Mouse (Mus musculus) myocyte (in vitro differentiated cells): Measurements from ENCODE around the gene Ccnt2. TPM values are rescaled to one million over a fixed set of nuclear protein-coding genes. Genes with fewer than 3 reads are reported as not detected.
A peak's percentile ranks its signal among the peaks of the same experiment; 100 is the strongest.

Source experiments
- H3K27me3 ChIP-seq: one replicate; pipeline ENCODE4 v1.6.1; 2011; ENCODE audit not compliant: control insufficient read depth, insufficient read depth, insufficient read length
- H3K36me3 ChIP-seq: one replicate; pipeline ENCODE4 v1.6.1; 2011; ENCODE audit not compliant: control insufficient read depth, insufficient read depth
- H3K4me2 ChIP-seq: one replicate; pipeline ENCODE4 v1.6.1; 2011; ENCODE audit warnings: low read depth, control low read depth
- H3K4me3 ChIP-seq: one replicate; pipeline ENCODE4 v1.5.1; 2011; ENCODE audit warnings: mild to moderate bottlenecking, control low read depth, moderate library complexity
- H3K79me2 ChIP-seq: one replicate; pipeline ENCODE4 v1.6.1; 2011; ENCODE audit not compliant: control insufficient read depth, insufficient read depth
- H3ac ChIP-seq: one replicate; pipeline ENCODE4 v1.6.1; 2011; ENCODE audit not compliant: control insufficient read depth, insufficient read length
- CEBPB ChIP-seq: IDR thresholded peaks from 2 replicates; pipeline ENCODE4 v1.6.1; 2011; ENCODE audit warnings: mild to moderate bottlenecking, moderate library complexity; ENCODE audit not compliant: poor library complexity, insufficient read depth, severe bottlenecking
- E2F4 ChIP-seq: IDR thresholded peaks from one replicate; pipeline ENCODE4 v1.6.1; 2011; ENCODE audit warnings: mild to moderate bottlenecking, control low read depth, moderate library complexity; ENCODE audit not compliant: insufficient read depth
- MAX ChIP-seq: IDR thresholded peaks from one replicate; pipeline ENCODE4 v1.6.1; 2011; ENCODE audit warnings: low read depth, mild to moderate bottlenecking, control low read depth
- MYOD1 ChIP-seq, 3 experiments: IDR thresholded peaks; one replicate each; pipeline ENCODE4 v1.6.1; 2011; ENCODE audit warnings: control low read depth in 2 of 3, low read depth in 2 of 3, mild to moderate bottlenecking in 2 of 3, moderate library complexity in 1 of 3; ENCODE audit not compliant: insufficient read length in 2 of 3, control insufficient read depth in 1 of 3
- MYOG ChIP-seq, 3 experiments: IDR thresholded peaks; one replicate each; pipeline ENCODE4 v1.6.1; 2011; ENCODE audit warnings: control low read depth in 2 of 3, low read depth in 2 of 3, mild to moderate bottlenecking in 2 of 3; ENCODE audit not compliant: insufficient read length in 2 of 3, control insufficient read depth in 1 of 3, insufficient read depth in 1 of 3
- POLR2A ChIP-seq: IDR thresholded peaks from one replicate; pipeline ENCODE4 v1.6.1; 2011; ENCODE audit warnings: low read depth, mild to moderate bottlenecking, control low read depth, moderate library complexity; ENCODE audit not compliant: insufficient read length
- POLR2AphosphoS2 ChIP-seq: IDR thresholded peaks from one replicate; pipeline ENCODE4 v1.6.1; 2011; ENCODE audit warnings: low read depth, control low read depth; ENCODE audit not compliant: insufficient read length
- REST ChIP-seq: IDR thresholded peaks from one replicate; pipeline ENCODE4 v1.6.1; 2011; ENCODE audit warnings: mild to moderate bottlenecking, control low read depth, moderate library complexity; ENCODE audit not compliant: insufficient read depth, insufficient read length
- SRF ChIP-seq: IDR thresholded peaks from one replicate; pipeline ENCODE4 v1.6.1; 2011; ENCODE audit warnings: low read depth; ENCODE audit not compliant: control insufficient read depth, insufficient read length
- TCF12 ChIP-seq: IDR thresholded peaks from one replicate; pipeline ENCODE4 v1.6.1; 2011; ENCODE audit warnings: mild to moderate bottlenecking, control low read depth; ENCODE audit not compliant: poor library complexity, insufficient read depth, severe bottlenecking
- TCF3 ChIP-seq: IDR thresholded peaks from one replicate; pipeline ENCODE4 v1.6.1; 2011; ENCODE audit warnings: low read depth, control low read depth; ENCODE audit not compliant: insufficient read length
- USF1 ChIP-seq: IDR thresholded peaks from one replicate; pipeline ENCODE4 v1.6.1; 2011; ENCODE audit warnings: low read depth, mild to moderate bottlenecking, control low read depth, moderate library complexity
- polyA plus RNA-seq: library from polyadenylated mRNA; unstranded; fragments of >200 nt; fragmentation: generic; extraction: Trizol; gene quantifications from one replicate; pipeline ENCODE4 v1.2.1, GENCODE M21; 2012; ENCODE audit warnings: missing spikeins

Gene Ccnt2
- polyA plus RNA-seq, 1 experiment, result 9.0 TPM

DNA sequence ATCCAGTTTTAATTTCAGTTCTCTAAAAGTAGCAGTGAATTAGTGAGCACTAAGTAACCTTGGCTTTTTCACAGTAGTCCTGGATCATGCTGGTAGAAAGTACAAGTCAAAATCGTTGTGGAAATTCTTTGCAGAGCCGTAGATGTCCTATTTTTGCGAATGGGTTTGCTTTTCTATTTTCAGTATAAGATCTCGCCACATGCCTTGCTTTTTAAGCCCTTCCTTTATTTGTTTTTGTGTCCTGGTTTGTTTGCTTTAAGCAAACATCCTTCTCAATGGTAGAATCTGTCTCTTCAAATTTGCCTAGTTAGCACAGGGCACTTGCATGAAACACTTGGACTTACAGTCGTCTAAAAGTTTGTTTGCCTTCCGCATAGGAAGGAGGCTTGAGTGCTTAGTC lies 2.3 kb downstream of the Ccnt2 start:
- H3ac ChIP-seq, result no peak overlapping the region
- peak overlapping the region; percentile 95 for H3K4me3 ChIP-seq

DNA sequence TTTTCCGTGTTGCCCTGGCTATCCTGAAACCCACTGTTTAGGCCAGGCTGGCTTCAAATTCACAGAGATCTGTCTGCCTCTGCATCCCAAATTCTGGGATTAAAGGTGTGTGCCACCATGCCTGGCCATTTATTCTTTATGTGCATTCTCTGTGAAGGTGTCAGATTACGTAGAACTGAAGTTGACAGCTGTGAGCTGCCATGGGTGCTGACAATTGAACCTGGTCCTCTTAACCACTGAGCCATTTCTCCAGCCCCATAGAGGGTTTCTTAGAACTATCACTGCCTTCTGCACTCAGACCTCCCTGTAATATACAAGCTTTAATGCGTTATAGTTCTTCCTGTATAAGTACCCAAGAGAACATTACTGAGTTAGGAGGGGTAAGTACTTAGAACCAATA lies 4.6 kb downstream of the Ccnt2 start:
- Histone ChIP-seq H3K79me2 (peaks cover 96% of the 10 kb centered on the region), H3K4me2 (no peak overlapping the region), H3K27me3 (no peaks in the 10 kb centered on the region), H3ac (no peak overlapping the region), H3K36me3 (no peaks in the 10 kb centered on the region), H3K4me3 (no peak overlapping the region)
- TF ChIP-seq MYOD1 (IDR thresholded peaks at IDR 0.05; ENCODE audit: control insufficient read depth in 1 of 3, insufficient read length in 2 of 3, low read depth in 2 of 3) (peak in 2 of 3 experiments; percentile 49 to 73), SRF (no peak)

More for the DNA sequence above, 2.3 kb downstream of the Ccnt2 start:
- peaks cover 82% of the 10 kb centered on the region for H3K79me2 ChIP-seq
- H3K27me3 ChIP-seq, result no peaks in the 10 kb centered on the region
- no peak for TF ChIP-seq CEBPB
- no peak for TF ChIP-seq E2F4
- TF ChIP-seq TCF3, result no peak
- TF ChIP-seq SRF, result no peak
- no peak for TF ChIP-seq TCF12
- no peak for TF ChIP-seq POLR2AphosphoS2
- no peak for TF ChIP-seq POLR2A
- no peak for TF ChIP-seq REST
- TF ChIP-seq MYOD1 (IDR thresholded peaks at IDR 0.05; ENCODE audit: control insufficient read depth in 1 of 3, insufficient read length in 2 of 3, low read depth in 2 of 3), result no peak
- no peaks in the 10 kb centered on the region for H3K36me3 ChIP-seq
- H3K4me2 ChIP-seq, result peak overlapping the region; percentile 90

DNA sequence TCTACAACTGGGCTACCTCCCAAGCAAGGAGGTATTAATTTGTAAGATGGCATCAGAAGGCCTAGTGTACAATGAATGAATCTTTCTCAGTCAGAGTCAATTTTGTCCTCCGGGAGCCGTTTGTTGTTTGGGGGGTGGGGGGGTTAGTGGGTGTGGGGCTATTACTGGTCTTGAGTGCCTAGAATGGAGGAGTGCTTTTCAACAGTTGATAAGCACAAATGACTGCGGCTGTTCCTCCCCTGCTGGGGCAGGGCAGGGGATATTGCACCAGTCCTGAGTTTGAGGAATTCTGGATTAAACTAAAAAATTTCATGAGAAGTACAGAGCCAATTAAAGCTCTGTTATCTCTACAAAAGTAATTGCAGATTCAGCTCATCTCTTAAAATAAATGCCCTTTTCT lies 6.2 kb downstream of the Ccnt2 start:
- H3ac ChIP-seq, result no peak overlapping the region
- no peaks in the 10 kb centered on the region for H3K27me3 ChIP-seq
- no peak overlapping the region for H3K4me2 ChIP-seq
- peaks cover 100% of the 10 kb centered on the region for H3K79me2 ChIP-seq
- H3K4me3 ChIP-seq, result no peak overlapping the region
- TF ChIP-seq E2F4, result no peak
- no peak for TF ChIP-seq MYOG (IDR thresholded peaks at IDR 0.05; ENCODE audit: control insufficient read depth in 1 of 3, insufficient read depth in 1 of 3, insufficient read length in 2 of 3, low read depth in 2 of 3)
- no peak for TF ChIP-seq MYOD1 (IDR thresholded peaks at IDR 0.05; ENCODE audit: control insufficient read depth in 1 of 3, insufficient read length in 2 of 3, low read depth in 2 of 3)
- no peak for TF ChIP-seq POLR2AphosphoS2
- TF ChIP-seq CEBPB, result no peak
- no peak for TF ChIP-seq TCF12
- TF ChIP-seq TCF3, result no peak
- TF ChIP-seq USF1, result no peak
- no peak for TF ChIP-seq SRF
- no peak for TF ChIP-seq REST
- TF ChIP-seq MAX, result no peak
- no peak for TF ChIP-seq POLR2A
- no peaks in the 10 kb centered on the region for H3K36me3 ChIP-seq

DNA sequence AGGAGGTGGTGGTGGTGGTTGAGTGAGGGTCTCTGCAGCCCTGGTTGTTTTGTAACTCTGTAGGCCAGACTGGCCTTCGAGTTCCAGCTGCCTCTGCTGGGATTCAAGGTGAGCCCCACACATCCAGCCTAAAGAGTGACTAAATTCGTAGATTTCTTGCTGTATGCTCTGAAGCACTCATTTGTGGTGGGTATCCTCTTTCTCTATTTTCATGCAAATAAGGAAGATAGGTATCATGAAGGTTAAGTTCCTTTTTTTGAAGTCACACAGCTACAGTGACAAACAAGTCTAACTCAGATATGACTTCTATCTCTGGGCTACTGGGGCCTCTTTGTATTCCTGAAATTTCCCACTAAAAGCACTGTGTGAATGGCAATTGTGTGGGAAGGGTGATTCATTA lies 6.9 kb downstream of the Ccnt2 start:
- H3K4me3 ChIP-seq, result no peak overlapping the region
- no peak overlapping the region for H3ac ChIP-seq

DNA sequence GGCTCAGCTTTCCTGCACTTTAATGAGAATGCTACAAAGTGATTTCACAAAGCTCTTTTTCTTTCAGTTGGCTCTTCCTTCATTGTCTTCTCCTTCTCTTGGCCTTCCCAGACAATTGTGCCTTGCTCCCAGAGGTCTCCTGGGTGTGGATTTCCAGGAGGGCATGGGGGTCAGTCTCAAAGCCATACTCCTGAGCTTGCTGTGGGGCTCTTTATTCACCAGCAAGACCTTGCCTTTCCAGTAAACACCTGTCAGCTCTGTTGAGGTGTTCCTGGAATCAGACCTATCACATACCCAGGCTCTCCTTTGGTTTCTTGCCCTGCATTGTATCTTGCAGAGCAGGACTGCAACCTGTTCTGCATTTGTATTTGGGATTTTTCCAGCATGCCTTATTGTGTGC lies 9.9 kb downstream of the Ccnt2 start:
- Histone ChIP-seq H3K4me3 (no peak overlapping the region), H3ac (no peak overlapping the region), H3K79me2 (peaks cover 100% of the 10 kb centered on the region), H3K27me3 (no peaks in the 10 kb centered on the region), H3K4me2 (no peak overlapping the region), H3K36me3 (no peaks in the 10 kb centered on the region)
- TF ChIP-seq MAX (no peak), USF1 (no peak), MYOD1 (IDR thresholded peaks at IDR 0.05; ENCODE audit: control insufficient read depth in 1 of 3, insufficient read length in 2 of 3, low read depth in 2 of 3) (no peak), CEBPB (no peak), SRF (no peak)

More for the DNA sequence above, 6.9 kb downstream of the Ccnt2 start:
- Histone ChIP-seq H3K79me2 (peaks cover 100% of the 10 kb centered on the region), H3K36me3 (no peaks in the 10 kb centered on the region), H3K27me3 (no peaks in the 10 kb centered on the region), H3K4me2 (no peak overlapping the region)
- TF ChIP-seq CEBPB (no peak), MAX (no peak), MYOD1 (IDR thresholded peaks at IDR 0.05; ENCODE audit: control insufficient read depth in 1 of 3, insufficient read length in 2 of 3, low read depth in 2 of 3) (no peak), POLR2AphosphoS2 (no peak), TCF3 (no peak), SRF (no peak), USF1 (no peak), POLR2A (no peak), E2F4 (no peak), TCF12 (no peak), MYOG (IDR thresholded peaks at IDR 0.05; ENCODE audit: control insufficient read depth in 1 of 3, insufficient read depth in 1 of 3, insufficient read length in 2 of 3, low read depth in 2 of 3) (no peak), REST (no peak)

DNA sequence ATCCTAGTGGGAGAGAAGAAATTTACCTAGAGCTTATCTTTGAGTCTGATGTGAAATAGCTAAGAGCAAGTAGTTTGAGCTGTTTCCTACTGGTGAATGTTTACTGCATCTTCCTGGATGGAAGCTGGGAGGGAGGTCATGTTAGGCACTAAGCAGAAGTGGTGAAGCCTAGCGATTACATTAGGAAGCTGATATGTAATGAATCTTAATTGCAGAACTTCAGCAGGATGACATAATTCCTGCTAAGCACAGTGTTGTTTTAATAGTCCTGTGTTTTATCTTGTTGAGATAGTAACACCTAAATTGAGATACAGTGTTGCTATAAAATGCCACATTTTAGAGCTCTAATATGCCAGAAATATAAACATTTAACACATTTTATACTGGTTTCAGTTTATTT lies 11.9 kb downstream of the Ccnt2 start:
- Histone ChIP-seq H3K27me3 (no peaks in the 10 kb centered on the region), H3K4me3 (no peak overlapping the region), H3K79me2 (peaks cover 100% of the 10 kb centered on the region), H3ac (no peak overlapping the region), H3K4me2 (no peak overlapping the region), H3K36me3 (no peaks in the 10 kb centered on the region)
- TF ChIP-seq MYOD1 (IDR thresholded peaks at IDR 0.05; ENCODE audit: control insufficient read depth in 1 of 3, insufficient read length in 2 of 3, low read depth in 2 of 3), result no peak
- no peak for TF ChIP-seq CEBPB
- TF ChIP-seq SRF, result no peak
- TF ChIP-seq REST, result no peak
- TF ChIP-seq USF1, result no peak
- no peak for TF ChIP-seq MYOG (IDR thresholded peaks at IDR 0.05; ENCODE audit: control insufficient read depth in 1 of 3, insufficient read depth in 1 of 3, insufficient read length in 2 of 3, low read depth in 2 of 3)
- no peak for TF ChIP-seq MAX
- TF ChIP-seq POLR2AphosphoS2, result no peak
- no peak for TF ChIP-seq E2F4
- TF ChIP-seq TCF12, result no peak
